Mouse (Mus musculus) liver, embryonic 13.5 days (tissue): ENCODE data around the gene Atxn7l2. TPM values are rescaled to one million over a fixed set of nuclear protein-coding genes. Genes with fewer than 3 reads are reported as not detected.
A peak's percentile ranks its signal among the peaks of the same experiment; 100 is the strongest.

ENCODE experiments used
- ATAC-seq: fragments of 200-750 bp; cut with Nextera tagmentation; 2 replicates; pipeline ENCODE4 v1.8.0; 2017; ENCODE audit warnings: low read depth, mild to moderate bottlenecking, moderate number of reproducible peaks, moderate library complexity
- DNase-seq: peaks from one replicate; pipeline ENCODE4 v3.0.0; 2022
- H3K27ac ChIP-seq: fragments of 300-500 bp; sonication (generic); 2 replicates; pipeline ENCODE4 v1.5.1; 2015; ENCODE audit warnings: moderate library complexity, mild to moderate bottlenecking, inconsistent platforms
- H3K27me3 ChIP-seq: fragments of 300-500 bp; sonication (generic); 2 replicates; pipeline ENCODE4 v1.6.1; 2015; ENCODE audit warnings: mild to moderate bottlenecking, inconsistent platforms
- H3K36me3 ChIP-seq: fragments of 300-500 bp; sonication (generic); 2 replicates; pipeline ENCODE4 v1.6.1; 2015; ENCODE audit warnings: mild to moderate bottlenecking, inconsistent platforms
- H3K4me1 ChIP-seq: fragments of 300-500 bp; sonication (generic); replicated peaks from 2 replicates; pipeline ENCODE4 v1.6.1; 2015; ENCODE audit warnings: inconsistent platforms
- H3K4me2 ChIP-seq: fragments of 300-500 bp; sonication (generic); 2 replicates; pipeline ENCODE4 v1.6.1; 2015; ENCODE audit warnings: inconsistent platforms, mild to moderate bottlenecking, moderate library complexity
- H3K4me3 ChIP-seq: fragments of 300-500 bp; sonication (generic); replicated peaks from 2 replicates; pipeline ENCODE4 v1.5.1; 2015; ENCODE audit warnings: mild to moderate bottlenecking, inconsistent platforms
- H3K9ac ChIP-seq: fragments of 300-500 bp; sonication (generic); 2 replicates; pipeline ENCODE4 v1.6.1; 2015; ENCODE audit warnings: mild to moderate bottlenecking, inconsistent platforms
- H3K9me3 ChIP-seq: fragments of 300-500 bp; sonication (generic); replicated peaks from 2 replicates; pipeline ENCODE4 v1.6.1; 2016; ENCODE audit warnings: inconsistent platforms
- WGBS: fragments of 180-500 bp; shearing (Covaris S2); methylation state at CpG from one replicate; pipeline ENCODE4 v1.1.7; 2015; ENCODE audit not compliant: insufficient replicate concordance; 5-methylcytosine and 5-hydroxymethylcytosine counted together
- polyA plus RNA-seq: library from polyadenylated mRNA; unstranded; fragments of >200 nt; fragmentation: Nextera tagmentation; extraction: Ambion mirVana; gene quantifications from 2 replicates; pipeline ENCODE4 v1.2.1, GENCODE M21; 2015

The Atxn7l2 gene
- polyA plus RNA-seq, 1 experiment from 2014 or later: 3.1 TPM

- WGBS: 75% methylated on average over 11 of the region's 11 CpGs
- Histone ChIP-seq H3K4me2 (no peak overlapping the region), H3K9me3 (no peaks in the 10 kb centered on the region), H3K9ac (no peak overlapping the region), H3K27ac (no peak overlapping the region), H3K4me3 (no peak overlapping the region), H3K36me3 (peaks cover 36% of the 10 kb centered on the region), H3K4me1 (peaks cover 48% of the 10 kb centered on the region), H3K27me3 (no peaks in the 10 kb centered on the region)
- DNase-seq: peak; percentile 67
- ATAC-seq: no peak
These were observed 7.0 kb downstream of the Atxn7l2 start for GRCm38 (mm10) chr3:108203621-108204325.

DNA sequence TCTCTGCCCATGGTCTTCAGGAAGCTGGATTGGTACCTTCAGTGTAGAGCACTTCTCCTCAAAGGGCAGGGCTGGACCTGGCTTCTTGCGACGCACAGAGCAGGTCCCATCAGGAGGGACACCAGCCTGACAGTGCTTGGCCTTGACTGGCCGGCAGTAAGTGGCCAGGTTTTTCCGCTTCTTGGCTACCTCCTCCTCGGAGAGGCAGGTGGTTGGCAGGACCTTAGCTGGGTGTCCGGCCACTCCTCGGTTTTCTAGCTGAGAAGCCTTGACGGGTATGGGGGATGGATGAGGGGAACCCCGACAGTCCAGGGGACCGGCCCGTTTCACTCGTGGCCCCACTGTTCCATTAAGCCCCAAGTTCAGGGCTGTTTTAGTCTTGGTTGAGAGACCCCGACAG lies 7.5 kb downstream of the Atxn7l2 start:
- 88% methylated on average over 13 of the region's 13 CpGs for WGBS
- DNase-seq (no peak), ATAC-seq (no peak)
- Histone ChIP-seq H3K36me3 (peaks cover 41% of the 10 kb centered on the region), H3K9ac (peak overlapping the region; percentile 10; the same call in 1 of the 2 replicates), H3K9me3 (no peaks in the 10 kb centered on the region), H3K27ac (no peak overlapping the region), H3K4me2 (no peak overlapping the region), H3K27me3 (no peaks in the 10 kb centered on the region), H3K4me3 (no peak overlapping the region), H3K4me1 (peaks cover 47% of the 10 kb centered on the region)

GRCm38 (mm10) chr3:108202506-108202905 lies 8.2 kb downstream of the Atxn7l2 start:
- no peak for DNase-seq
- ATAC-seq: no peak
- Histone ChIP-seq H3K4me2 (no peak overlapping the region), H3K4me3 (no peak overlapping the region), H3K9ac (peak overlapping the region; percentile 10; the same call in 1 of the 2 replicates), H3K36me3 (peaks cover 41% of the 10 kb centered on the region), H3K9me3 (no peaks in the 10 kb centered on the region), H3K27ac (peak overlapping the region; percentile 23; the same call in 1 of the 2 replicates), H3K27me3 (no peaks in the 10 kb centered on the region), H3K4me1 (peaks cover 44% of the 10 kb centered on the region)

DNA sequence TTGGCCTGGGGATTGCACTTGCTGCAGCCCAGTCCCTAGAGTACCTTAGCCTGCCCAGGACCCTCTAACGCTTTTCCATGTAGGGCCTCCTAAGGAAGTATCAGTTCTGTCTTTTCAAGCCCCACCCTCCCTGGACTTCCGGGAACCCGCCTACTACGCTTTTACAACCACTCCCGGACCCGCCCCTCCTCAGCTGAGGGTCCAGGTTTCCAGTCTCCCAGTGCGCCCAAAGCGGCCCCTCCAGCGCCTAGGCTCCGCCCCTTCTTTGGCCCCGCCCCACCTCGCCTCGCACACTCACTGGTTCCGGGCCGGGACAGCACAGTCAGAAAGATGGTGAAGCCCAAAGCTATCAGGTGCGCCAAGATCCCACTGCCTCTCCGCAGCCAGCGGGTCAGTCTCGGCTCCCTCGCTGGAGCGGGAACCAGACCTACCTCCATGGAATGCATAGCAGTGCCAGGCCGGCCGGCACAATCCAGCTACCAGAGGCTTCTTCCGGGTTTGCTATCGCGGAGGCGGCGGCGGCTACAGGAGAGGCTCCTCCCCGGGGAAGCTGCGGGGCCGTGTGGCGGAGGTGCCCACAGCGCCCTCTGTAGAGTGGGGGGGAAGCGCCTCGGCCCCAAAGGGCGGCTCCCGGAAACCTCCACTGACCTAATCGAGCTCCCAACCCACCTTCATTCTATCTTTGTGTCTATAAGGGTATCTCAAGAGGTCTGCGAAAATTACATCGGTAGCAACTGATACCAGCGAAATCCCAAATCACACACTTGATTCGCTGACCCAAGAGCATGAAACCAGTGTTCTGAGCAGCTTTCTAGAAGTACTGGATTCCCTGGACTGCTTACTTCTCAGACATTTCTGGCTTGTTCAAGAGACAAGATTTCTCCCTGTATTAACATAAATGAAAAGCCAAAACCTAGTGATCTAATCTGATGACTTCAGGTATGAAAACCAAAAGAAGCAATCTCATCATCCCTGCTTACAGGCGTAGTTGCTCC lies 10.1 kb downstream of the Atxn7l2 start, which contains the start of gene Cyb561d1:
Cyb561d1 (minus strand) TSS at position 884 of the 995 bp plus-strand sequence.
- peak within 1 kb of the TSS; percentile 80 for H3K4me3 ChIP-seq
- peak within 1 kb of the TSS; percentile 75 for H3K9ac ChIP-seq
- H3K36me3 ChIP-seq: peaks cover 25% of the 10 kb centered on the region
- H3K27ac ChIP-seq: peak within 1 kb of the TSS; percentile 88
- 3% methylated on average over 44 of the region's 44 CpGs for WGBS
- H3K4me2 ChIP-seq: peak within 1 kb of the TSS; percentile 84
- no peaks in the 10 kb centered on the region for H3K27me3 ChIP-seq
- DNase-seq (peak; percentile 96), ATAC-seq (peak; percentile 93)
- no peaks in the 10 kb centered on the region for H3K9me3 ChIP-seq
- peaks cover 61% of the 10 kb centered on the region for H3K4me1 ChIP-seq

DNA sequence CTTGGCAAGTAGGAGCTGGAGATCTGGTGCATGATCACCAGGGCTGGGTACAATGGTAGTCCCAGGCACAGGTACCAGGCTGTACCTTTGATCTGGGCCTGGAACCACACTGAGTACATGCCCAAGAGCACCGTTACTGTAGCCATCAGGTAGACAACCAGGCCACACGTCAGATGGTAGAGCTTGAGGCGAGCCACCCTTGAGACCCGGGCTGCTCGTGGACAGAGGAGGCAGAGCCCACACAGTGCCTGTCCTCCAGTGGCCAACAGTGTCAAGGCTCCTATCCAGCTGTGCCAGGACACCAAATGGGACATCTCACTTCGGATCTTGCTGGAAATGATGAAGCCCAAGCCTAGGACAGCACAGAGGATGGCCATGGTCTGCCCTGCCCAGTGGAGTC lies 11.5 kb downstream of the Atxn7l2 start:
- peak overlapping the region; percentile 84 for H3K4me2 ChIP-seq
- ATAC-seq: no peak
- WGBS: 87% methylated on average over 6 of the region's 6 CpGs
- peak overlapping the region; percentile 88; the same call in 1 of the 2 replicates for H3K27ac ChIP-seq
- H3K4me1 ChIP-seq: peaks cover 60% of the 10 kb centered on the region
- no peaks in the 10 kb centered on the region for H3K9me3 ChIP-seq
- DNase-seq: no peak
- peak overlapping the region; percentile 80 for H3K4me3 ChIP-seq
- H3K9ac ChIP-seq: peak overlapping the region; percentile 75; the same call in 1 of the 2 replicates
- no peaks in the 10 kb centered on the region for H3K27me3 ChIP-seq
- peaks cover 17% of the 10 kb centered on the region for H3K36me3 ChIP-seq

DNA sequence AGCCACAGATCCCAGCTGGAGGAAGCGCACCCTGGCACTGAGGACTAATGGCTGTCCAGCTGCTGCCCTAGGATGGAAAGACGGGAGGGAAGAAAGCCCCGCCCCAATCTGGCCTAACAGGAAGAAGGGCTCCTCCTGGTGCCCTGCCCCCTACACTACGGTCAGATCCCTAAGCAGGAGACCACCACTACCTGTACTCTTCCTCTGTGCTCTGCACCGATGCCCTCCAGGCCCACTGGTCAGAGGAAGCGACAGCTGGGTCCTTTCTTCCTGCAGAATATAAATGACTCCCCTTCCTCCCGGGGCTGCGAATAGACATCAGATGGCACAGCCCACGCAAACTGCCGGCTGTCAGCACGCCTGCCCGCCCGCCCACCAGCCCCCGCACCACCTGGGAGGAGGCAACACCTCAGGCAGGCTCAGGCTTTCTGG lies 13.7 kb downstream of the Atxn7l2 start:
- Histone ChIP-seq H3K4me2 (no peak overlapping the region), H3K4me1 (peaks cover 58% of the 10 kb centered on the region), H3K4me3 (no peak overlapping the region), H3K9me3 (no peaks in the 10 kb centered on the region), H3K27me3 (no peaks in the 10 kb centered on the region), H3K9ac (no peak overlapping the region), H3K27ac (no peak overlapping the region), H3K36me3 (peaks cover 4% of the 10 kb centered on the region; the same call in 1 of the 2 replicates)
- DNase-seq (no peak), ATAC-seq (no peak)
- WGBS: 48% methylated on average over 14 of the region's 14 CpGs

- Histone ChIP-seq H3K9ac (no peak overlapping the region), H3K4me1 (peaks cover 52% of the 10 kb centered on the region), H3K9me3 (no peaks in the 10 kb centered on the region), H3K4me2 (no peak overlapping the region), H3K36me3 (peaks cover 4% of the 10 kb centered on the region; the same call in 1 of the 2 replicates), H3K4me3 (no peak overlapping the region), H3K27ac (peak overlapping the region; percentile 29), H3K27me3 (no peaks in the 10 kb centered on the region)
- DNase-seq: no peak
- 42% methylated on average over 7 of the region's 7 CpGs for WGBS
- ATAC-seq: no peak
These were observed 14.7 kb downstream of the Atxn7l2 start for GRCm38 (mm10) chr3:108195941-108196590.

- peaks cover 49% of the 10 kb centered on the region for H3K4me1 ChIP-seq
- no peak overlapping the region for H3K9ac ChIP-seq
- no peaks in the 10 kb centered on the region for H3K9me3 ChIP-seq
- H3K27ac ChIP-seq: no peak overlapping the region
- peaks cover 4% of the 10 kb centered on the region; the same call in 1 of the 2 replicates for H3K36me3 ChIP-seq
- H3K4me2 ChIP-seq: no peak overlapping the region
- H3K27me3 ChIP-seq: no peaks in the 10 kb centered on the region
- H3K4me3 ChIP-seq: no peak overlapping the region
- no peak for ATAC-seq
- DNase-seq: no peak
- WGBS: 53% methylated on average over 4 of the region's 4 CpGs
These were observed 15.4 kb downstream of the Atxn7l2 start for GRCm38 (mm10) chr3:108195287-108195686.

DNA sequence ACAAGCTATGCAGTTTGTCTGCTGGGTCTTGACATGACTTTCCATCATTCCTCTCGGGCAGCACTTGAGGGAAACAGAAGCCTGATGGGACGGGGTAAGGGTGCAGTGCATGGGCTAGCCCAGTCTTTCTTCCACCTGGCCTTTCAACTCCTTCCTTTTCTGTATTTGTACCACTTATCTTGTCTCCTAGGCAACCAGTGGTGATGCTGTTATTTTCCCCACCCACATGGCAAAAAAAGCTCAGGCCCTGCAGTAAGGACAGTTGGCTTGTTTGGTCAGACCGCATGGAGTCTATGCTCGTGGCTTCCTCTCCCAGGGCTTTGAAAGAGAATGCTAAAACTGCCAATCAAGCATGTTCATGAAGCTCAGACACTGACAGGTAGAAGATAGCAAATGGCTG lies 17.0 kb downstream of the Atxn7l2 start:
- H3K9ac ChIP-seq: no peak overlapping the region
- H3K9me3 ChIP-seq: no peaks in the 10 kb centered on the region
- H3K36me3 ChIP-seq: peaks cover 4% of the 10 kb centered on the region; the same call in 1 of the 2 replicates
- H3K27ac ChIP-seq: no peak overlapping the region
- no peak overlapping the region for H3K4me2 ChIP-seq
- H3K4me1 ChIP-seq: peaks cover 37% of the 10 kb centered on the region
- ATAC-seq (no peak), DNase-seq (no peak)
- H3K27me3 ChIP-seq: peaks cover 10% of the 10 kb centered on the region
- no peak overlapping the region for H3K4me3 ChIP-seq
- WGBS: 62% methylated on average over 4 of the region's 4 CpGs

GRCm38 (mm10) chr3:108189897-108190296 lies 20.8 kb downstream of the Atxn7l2 start:
- peaks cover 24% of the 10 kb centered on the region for H3K4me1 ChIP-seq
- no peak overlapping the region for H3K4me3 ChIP-seq
- DNase-seq (no peak), ATAC-seq (no peak)
- H3K27me3 ChIP-seq: peaks cover 48% of the 10 kb centered on the region
- H3K27ac ChIP-seq: no peak overlapping the region
- no peaks in the 10 kb centered on the region for H3K36me3 ChIP-seq
- no peak overlapping the region for H3K4me2 ChIP-seq
- no peaks in the 10 kb centered on the region for H3K9me3 ChIP-seq
- WGBS: 41% methylated on average over 5 of the region's 5 CpGs
- no peak overlapping the region for H3K9ac ChIP-seq
